8 mouse cellular contexts compared by ENCODE assay signal in genomic region chr12:112977156-112977555, GRCm38 (mm10). TPM values are rescaled to one million over a fixed set of nuclear protein-coding genes. Genes with fewer than 3 reads are reported as not detected.
A peak's percentile ranks its signal among the peaks of the same experiment; 100 is the strongest.
DNase-seq lines count a peak whose midpoint lies in the region; ATAC-seq and TF ChIP-seq lines count a peak whose summit lies in the region.

No protein-coding gene starts in this region.

- peak overlapping the region; percentile 77 for H3K4me3 ChIP-seq in heart, embryonic 13.5 days
- H3K4me3 ChIP-seq in ES-E14 (ENCODE audit: insufficient read depth in 1 of 2, low read depth in 1 of 2, low read length in 2 of 2, poor library complexity in 1 of 2, severe bottlenecking in 1 of 2), result peak overlapping the region; percentile 91 to 94
- H3K4me3 ChIP-seq in forebrain, embryonic 15.5 days, result peak overlapping the region; percentile 62
- peak overlapping the region; percentile 79 for H3K4me3 ChIP-seq in liver, postnatal 0 days (ENCODE audit: low read depth, low read length)

- DNase-seq in heart, postnatal 10 days, result no peak
- no peak for DNase-seq in ES-E14 (ENCODE audit: low read depth, low spot score)
- DNase-seq in liver, postnatal 0 days, result no peak
- no peak for DNase-seq in ovary, adult 18-20 months (ENCODE audit: low spot score)
- DNase-seq in urinary bladder, postnatal 36 days (ENCODE audit: low spot score in 2 of 2), result no peak
- DNase-seq in gastrocnemius, adult 18-20 months (ENCODE audit: low spot score), result no peak

- H3K4me1 ChIP-seq in heart, embryonic 13.5 days, result peaks cover 34% of the 10 kb centered on the region
- H3K4me1 ChIP-seq in ES-E14 (ENCODE audit: control insufficient read depth in 2 of 2, insufficient read depth in 2 of 2, low read length in 2 of 2, poor library complexity in 1 of 2), result peaks cover 2 to 5% of the 10 kb centered on the region in 2 experiments; a peak in 1 of 4 replicates
- H3K4me1 ChIP-seq in forebrain, embryonic 15.5 days, result peaks cover 24% of the 10 kb centered on the region
- peaks cover 7% of the 10 kb centered on the region for H3K4me1 ChIP-seq in liver, postnatal 0 days (ENCODE audit: insufficient read depth)

- TF ChIP-seq EP300 in liver, postnatal 0 days (IDR thresholded peaks at IDR 0.05; ENCODE audit: low read depth), result no peak

- 41% methylated on average over 12 of the region's 12 CpGs for WGBS in heart, embryonic 13.5 days
- WGBS in forebrain, embryonic 15.5 days, result 41% methylated on average over 12 of the region's 12 CpGs
- WGBS in liver, postnatal 0 days (ENCODE audit: insufficient replicate concordance), result 57% methylated on average over 12 of the region's 12 CpGs

- H3K9ac ChIP-seq in heart, embryonic 13.5 days, result peak overlapping the region; percentile 92
- peak overlapping the region; percentile 91 for H3K9ac ChIP-seq in ES-E14 (ENCODE audit: insufficient read depth, low read depth, low read length, poor library complexity, severe bottlenecking)
- peak overlapping the region; percentile 76 for H3K9ac ChIP-seq in forebrain, embryonic 15.5 days (replicated peaks)
- H3K9ac ChIP-seq in liver, postnatal 0 days (replicated peaks), result peak overlapping the region; percentile 80

- H3K4me2 ChIP-seq in heart, embryonic 13.5 days, result peak overlapping the region; percentile 84
- peak overlapping the region; percentile 76 for H3K4me2 ChIP-seq in forebrain, embryonic 15.5 days (replicated peaks)
- H3K4me2 ChIP-seq in liver, postnatal 0 days (ENCODE audit: low read depth, low read length), result peak overlapping the region; percentile 91

- no peaks in the 10 kb centered on the region for H3K27me3 ChIP-seq in heart, embryonic 13.5 days (replicated peaks)
- H3K27me3 ChIP-seq in forebrain, embryonic 15.5 days, result no peaks in the 10 kb centered on the region
- no peaks in the 10 kb centered on the region for H3K27me3 ChIP-seq in liver, postnatal 0 days (ENCODE audit: insufficient read depth, low read length)

- intact Hi-C loops in heart, postnatal 10 days (cut with DNase I), result no loop called here

- no peaks in the 10 kb centered on the region for H3K9me3 ChIP-seq in heart, embryonic 13.5 days
- H3K9me3 ChIP-seq in ES-E14 (ENCODE audit: control insufficient read depth, insufficient read depth, low read depth, low read length), result no peaks in the 10 kb centered on the region
- H3K9me3 ChIP-seq in forebrain, embryonic 15.5 days, result no peaks in the 10 kb centered on the region
- no peaks in the 10 kb centered on the region for H3K9me3 ChIP-seq in liver, postnatal 0 days (ENCODE audit: low read length)

- TF ChIP-seq CTCF in liver, postnatal 0 days (IDR thresholded peaks at IDR 0.05; ENCODE audit: low read depth), result no peak

- in situ Hi-C loops in ES-E14 (cut with MboI; ENCODE audit: low sequenced_read_pairs in 2 of 2, unreplicated experiment in 2 of 2), result no loop called here

- peaks cover 76% of the 10 kb centered on the region for H3K36me3 ChIP-seq in heart, embryonic 13.5 days
- peaks cover 34% of the 10 kb centered on the region for H3K36me3 ChIP-seq in ES-E14 (ENCODE audit: control insufficient read depth, insufficient read depth, low read length, poor library complexity, severe bottlenecking)
- H3K36me3 ChIP-seq in forebrain, embryonic 15.5 days, result peaks cover 62% of the 10 kb centered on the region
- peaks cover 58% of the 10 kb centered on the region for H3K36me3 ChIP-seq in liver, postnatal 0 days (replicated peaks; ENCODE audit: insufficient read depth, low read length)

- H3K27ac ChIP-seq in heart, embryonic 13.5 days (replicated peaks), result peak overlapping the region; percentile 93
- peak overlapping the region; percentile 8; the same call in 1 of the 2 replicates for H3K27ac ChIP-seq in ES-E14 (ENCODE audit: insufficient read depth, low read depth, low read length, poor library complexity, severe bottlenecking)
- H3K27ac ChIP-seq in forebrain, embryonic 15.5 days (replicated peaks), result peak overlapping the region; percentile 94
- peak overlapping the region; percentile 78; the same call in 1 of the 2 replicates for H3K27ac ChIP-seq in liver, postnatal 0 days (ENCODE audit: low read depth)

- no peak for ATAC-seq in heart, embryonic 13.5 days (ENCODE audit: extremely low read depth, insufficient number of reproducible peaks, low FRiP score, low TSS enrichment)
- no peak for ATAC-seq in forebrain, embryonic 15.5 days (replicated peaks)
- no peak for ATAC-seq in liver, postnatal 0 days

TF ChIP-seq in ES-E14, 5 proteins besides CTCF, POLR2A, EP300 and RAD21:
- TF ChIP-seq MAFK (IDR thresholded peaks at IDR 0.05; ENCODE audit: insufficient read depth, low read depth, low read length) (no peak), HCFC1 (IDR thresholded peaks at IDR 0.05; ENCODE audit: borderline replicate concordance, insufficient read depth, low read length) (no peak), CHD2 (IDR thresholded peaks at IDR 0.05; ENCODE audit: low read depth, low read length) (no peak), ZNF384 (IDR thresholded peaks at IDR 0.05; ENCODE audit: low read depth, low read length) (no peak), ZC3H11A (IDR thresholded peaks at IDR 0.05; ENCODE audit: borderline replicate concordance, low read depth, low read length) (no peak)

RNA-seq across cellular contexts. Expression of gene Btbd6, which starts 0.9 kb away (rescaled TPM):
- 21.7 and 22.0 TPM in 2 replicates for polyA plus RNA-seq in heart, embryonic 13.5 days (2015; fragmentation: Nextera tagmentation; extraction: Ambion mirVana)
- total RNA-seq in heart, postnatal 10 days (2021), result 10 to 100 TPM; 22.9 to 24.5 TPM
- total RNA-seq in ES-E14 (2012; rRNA removed), result 13.4 and 15.2 TPM in 2 replicates
- 46.1 and 48.1 TPM in 2 replicates for polyA plus RNA-seq in forebrain, embryonic 15.5 days (2015; fragmentation: Nextera tagmentation; extraction: Ambion mirVana)
- 4.1 and 4.7 TPM in 2 replicates for polyA plus RNA-seq in liver, postnatal 0 days (2015; fragmentation: Nextera tagmentation; extraction: Ambion mirVana)
- total RNA-seq in gastrocnemius, adult 18-20 months (2021), result 10 to 100 TPM; 19.6 to 20.4 TPM

RNA-seq across cellular contexts. Expression of gene Brf1, which starts 23.3 kb away (rescaled TPM):
- 32.5 and 35.5 TPM in 2 replicates for polyA plus RNA-seq in heart, embryonic 13.5 days (2015; fragmentation: Nextera tagmentation; extraction: Ambion mirVana)
- 10 to 100 TPM; 29.3 to 35.8 TPM for total RNA-seq in heart, postnatal 10 days (2021)
- 56.4 and 63.4 TPM in 2 replicates for total RNA-seq in ES-E14 (2012; rRNA removed)
- polyA plus RNA-seq in forebrain, embryonic 15.5 days (2015; fragmentation: Nextera tagmentation; extraction: Ambion mirVana), result 67.3 and 67.7 TPM in 2 replicates
- 17.0 and 18.4 TPM in 2 replicates for polyA plus RNA-seq in liver, postnatal 0 days (2015; fragmentation: Nextera tagmentation; extraction: Ambion mirVana)
- 10 to 100 TPM; 17.8 to 18.5 TPM for total RNA-seq in gastrocnemius, adult 18-20 months (2021)

RNA-seq across cellular contexts. Expression of gene Nudt14, which starts 35.2 kb away (rescaled TPM):
- 45.3 and 47.2 TPM in 2 replicates for polyA plus RNA-seq in heart, embryonic 13.5 days (2015; fragmentation: Nextera tagmentation; extraction: Ambion mirVana)
- 10 to 100 TPM; 11.7 to 11.8 TPM for total RNA-seq in heart, postnatal 10 days (2021)
- total RNA-seq in ES-E14 (2012; rRNA removed), result 21.9 and 28.1 TPM in 2 replicates
- polyA plus RNA-seq in forebrain, embryonic 15.5 days (2015; fragmentation: Nextera tagmentation; extraction: Ambion mirVana), result 59.0 and 63.2 TPM in 2 replicates
- polyA plus RNA-seq in liver, postnatal 0 days (2015; fragmentation: Nextera tagmentation; extraction: Ambion mirVana), result 30.0 and 30.6 TPM in 2 replicates
- 1 to 10 TPM; 6.5 to 7.6 TPM for total RNA-seq in gastrocnemius, adult 18-20 months (2021)

RNA-seq across cellular contexts. Expression of gene Pacs2, which starts 37.2 kb away (rescaled TPM):
- polyA plus RNA-seq in heart, embryonic 13.5 days (2015; fragmentation: Nextera tagmentation; extraction: Ambion mirVana), result 7.0 and 7.7 TPM in 2 replicates
- 10 to 100 TPM; 29.3 to 30.4 TPM for total RNA-seq in heart, postnatal 10 days (2021)
- 17.2 and 20.7 TPM in 2 replicates for total RNA-seq in ES-E14 (2012; rRNA removed)
- polyA plus RNA-seq in forebrain, embryonic 15.5 days (2015; fragmentation: Nextera tagmentation; extraction: Ambion mirVana), result 22.6 and 24.4 TPM in 2 replicates
- polyA plus RNA-seq in liver, postnatal 0 days (2015; fragmentation: Nextera tagmentation; extraction: Ambion mirVana), result 3.9 and 4.0 TPM in 2 replicates
- total RNA-seq in gastrocnemius, adult 18-20 months (2021), result 10 to 100 TPM; 33.7 to 35.0 TPM

RNA-seq across cellular contexts. Expression of gene Jag2, which starts 47.6 kb away (rescaled TPM):
- polyA plus RNA-seq in heart, embryonic 13.5 days (2015; fragmentation: Nextera tagmentation; extraction: Ambion mirVana), result 2.5 and 2.7 TPM in 2 replicates
- 10 to 100 TPM; 36.1 to 38.5 TPM for total RNA-seq in heart, postnatal 10 days (2021)
- total RNA-seq in ES-E14 (2012; rRNA removed), result 54.1 and 129 TPM in 2 replicates
- 8.3 and 9.1 TPM in 2 replicates for polyA plus RNA-seq in forebrain, embryonic 15.5 days (2015; fragmentation: Nextera tagmentation; extraction: Ambion mirVana)
- 0.14 and 0.22 TPM in 2 replicates for polyA plus RNA-seq in liver, postnatal 0 days (2015; fragmentation: Nextera tagmentation; extraction: Ambion mirVana)
- 10 to 100 TPM; 22.1 to 24.0 TPM for total RNA-seq in gastrocnemius, adult 18-20 months (2021)

Comparison
In these comparisons a context has a peak if more than half of its experiments do, and no peak if none do; other contexts are left out.
1. H3K27ac ChIP-seq: peak in every context shown above with its lines; median percentile 94 in forebrain, embryonic 15.5 days; 93 in heart, embryonic 13.5 days; 78 in liver, postnatal 0 days; 8 in ES-E14.